Mouse (Mus musculus): ENCODE results near the gene Uevld. TPM values are rescaled to one million over a fixed set of nuclear protein-coding genes. Genes with fewer than 3 reads are reported as not detected.

Uevld gene
- polyA plus RNA-seq, 2 experiments = 10.0 to 10.2 TPM

DNA sequence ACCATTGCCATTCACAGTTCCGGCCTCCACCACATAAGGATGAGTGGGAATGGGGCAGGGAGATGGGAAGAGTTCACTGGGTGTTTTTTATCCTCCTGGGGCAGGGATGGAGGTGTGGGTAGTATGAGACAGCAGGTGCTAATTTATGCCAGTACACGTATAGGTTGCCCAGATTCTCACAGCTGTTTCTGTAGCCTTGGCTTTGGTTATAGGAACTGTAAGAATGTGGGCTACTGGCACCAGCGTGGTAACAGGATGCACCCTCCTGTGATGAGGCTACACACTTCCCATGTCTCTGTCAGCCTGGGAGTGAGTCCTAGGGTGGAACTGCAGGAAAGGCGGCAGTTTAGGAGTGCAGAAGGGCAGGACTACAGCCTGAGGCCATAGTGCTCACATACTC lies 81.5 kb downstream of the Uevld start:
- Histone ChIP-seq H3K4me1 (ENCODE audit: control insufficient read depth, insufficient read depth, low read length) (no peaks in the 10 kb centered on the region), H3K27me3 (ENCODE audit: control insufficient read depth, insufficient read depth, low read length) (no peaks in the 10 kb centered on the region), H3K4me2 (replicated peaks; ENCODE audit: low read depth, low read length, severe bottlenecking) (no peak overlapping the region), H3K27ac (replicated peaks; ENCODE audit: low read depth, low read length) (no peak overlapping the region), H3K9me3 (ENCODE audit: control insufficient read depth, low read length) (no peaks in the 10 kb centered on the region), H3K9ac (ENCODE audit: low read depth, low read length, severe bottlenecking) (no peak overlapping the region), H3K4me3 (replicated peaks; ENCODE audit: low read length) (no peak overlapping the region), H3K36me3 (ENCODE audit: control insufficient read depth, insufficient read depth, low read length) (no peaks in the 10 kb centered on the region)
- 59% methylated on average over 4 of the region's 4 CpGs for WGBS
- no peak for TF ChIP-seq POLR2A (IDR thresholded peaks at IDR 0.05; ENCODE audit: borderline replicate concordance, extremely low read depth, insufficient read depth, insufficient read length)
- ATAC-seq (ENCODE audit: low FRiP score, low read depth) = no peak
- no peak for DNase-seq (ENCODE audit: low spot score)

Other genes with a start within 250 kb of the Uevld start
- 20.8 and 21.4 TPM in 2 replicates for gene Saal1, start 247.8 kb downstream of the Uevld start, polyA plus RNA-seq (2012; rRNA removed)
- gene Saal1, start 247.8 kb downstream of the Uevld start, polyA plus RNA-seq (2014; fragmentation: Nextera tagmentation; extraction: Ambion mirVana) = 30.6 and 33.4 TPM in 2 replicates
- gene Saa3, start 242.8 kb downstream of the Uevld start, polyA plus RNA-seq (2012; rRNA removed) = 0.21 and 0.22 TPM in 2 replicates
- gene Saa3, start 242.8 kb downstream of the Uevld start, polyA plus RNA-seq (2014; fragmentation: Nextera tagmentation; extraction: Ambion mirVana) = 0.19 and 0.33 TPM in 2 replicates
- gene Saa4, start 225.9 kb downstream of the Uevld start, polyA plus RNA-seq (2012; rRNA removed) = 0.06 TPM in 1 of 2 replicates, not detected in the other
- not detected in 2 replicates for gene Saa4, start 225.9 kb downstream of the Uevld start, polyA plus RNA-seq (2014; fragmentation: Nextera tagmentation; extraction: Ambion mirVana)
- 0.24 and 0.68 TPM in 2 replicates for gene Saa1, start 215.5 kb downstream of the Uevld start, polyA plus RNA-seq (2012; rRNA removed)
- 0.44 and 1.5 TPM in 2 replicates for gene Saa1, start 215.5 kb downstream of the Uevld start, polyA plus RNA-seq (2014; fragmentation: Nextera tagmentation; extraction: Ambion mirVana)
- gene Saa2, start 206.7 kb downstream of the Uevld start, polyA plus RNA-seq (2012; rRNA removed) = 0.27 and 0.47 TPM in 2 replicates
- 1.1 TPM in 2 replicates for gene Saa2, start 206.7 kb downstream of the Uevld start, polyA plus RNA-seq (2014; fragmentation: Nextera tagmentation; extraction: Ambion mirVana)
- gene Hps5, start 162.5 kb downstream of the Uevld start, polyA plus RNA-seq (2012; rRNA removed) = 34.2 and 36.5 TPM in 2 replicates
- 20.6 and 23.6 TPM in 2 replicates for gene Hps5, start 162.5 kb downstream of the Uevld start, polyA plus RNA-seq (2014; fragmentation: Nextera tagmentation; extraction: Ambion mirVana)
- 24.3 and 34.2 TPM in 2 replicates for gene Gtf2h1, start 162.4 kb downstream of the Uevld start, polyA plus RNA-seq (2012; rRNA removed)
- gene Gtf2h1, start 162.4 kb downstream of the Uevld start, polyA plus RNA-seq (2014; fragmentation: Nextera tagmentation; extraction: Ambion mirVana) = 53.1 and 53.5 TPM in 2 replicates
- 692 and 736 TPM in 2 replicates for gene Ldha, start 117.1 kb downstream of the Uevld start, polyA plus RNA-seq (2012; rRNA removed)
- 1,461 and 1,594 TPM in 2 replicates for gene Ldha, start 117.1 kb downstream of the Uevld start, polyA plus RNA-seq (2014; fragmentation: Nextera tagmentation; extraction: Ambion mirVana)
- gene Ldhc, start 97.3 kb downstream of the Uevld start, polyA plus RNA-seq (2012; rRNA removed) = 0.06 TPM in 1 of 2 replicates, not detected in the other
- gene Ldhc, start 97.3 kb downstream of the Uevld start, polyA plus RNA-seq (2014; fragmentation: Nextera tagmentation; extraction: Ambion mirVana) = not detected in 2 replicates
- gene Tsg101, start 38.6 kb downstream of the Uevld start, polyA plus RNA-seq (2012; rRNA removed) = 86.2 and 119 TPM in 2 replicates
- gene Tsg101, start 38.6 kb downstream of the Uevld start, polyA plus RNA-seq (2014; fragmentation: Nextera tagmentation; extraction: Ambion mirVana) = 189 and 197 TPM in 2 replicates
- not detected in 2 replicates for gene Gm9999, start 25.1 kb upstream of the Uevld start, polyA plus RNA-seq (2012; rRNA removed)
- gene Gm9999, start 25.1 kb upstream of the Uevld start, polyA plus RNA-seq (2014; fragmentation: Nextera tagmentation; extraction: Ambion mirVana) = not detected in 2 replicates
- gene Spty2d1, start 49.9 kb upstream of the Uevld start, polyA plus RNA-seq (2012; rRNA removed) = 12.5 and 12.8 TPM in 2 replicates
- 19.6 and 20.6 TPM in 2 replicates for gene Spty2d1, start 49.9 kb upstream of the Uevld start, polyA plus RNA-seq (2014; fragmentation: Nextera tagmentation; extraction: Ambion mirVana)
- 20.6 and 30.0 TPM in 2 replicates for gene Tmem86a, start 92.1 kb upstream of the Uevld start, polyA plus RNA-seq (2012; rRNA removed)
- 21.0 and 24.1 TPM in 2 replicates for gene Tmem86a, start 92.1 kb upstream of the Uevld start, polyA plus RNA-seq (2014; fragmentation: Nextera tagmentation; extraction: Ambion mirVana)
- gene Ptpn5, start 175.2 kb upstream of the Uevld start, polyA plus RNA-seq (2012; rRNA removed) = 0.54 and 0.74 TPM in 2 replicates
- 0.22 TPM in 1 of 2 replicates, not detected in the other for gene Ptpn5, start 175.2 kb upstream of the Uevld start, polyA plus RNA-seq (2014; fragmentation: Nextera tagmentation; extraction: Ambion mirVana)
- not detected in 2 replicates for gene Mrgpra6, start 246.4 kb upstream of the Uevld start, polyA plus RNA-seq (2012; rRNA removed)
- not detected in 2 replicates for gene Mrgpra6, start 246.4 kb upstream of the Uevld start, polyA plus RNA-seq (2014; fragmentation: Nextera tagmentation; extraction: Ambion mirVana)